Mouse (Mus musculus) MEL (cell line): ENCODE measurements around the gene Cyp2g1. TPM values are rescaled to one million over a fixed set of nuclear protein-coding genes. Genes with fewer than 3 reads are reported as not detected.

Source experiments
- DNase-seq: peaks from one replicate; pipeline ENCODE4 v3.0.0; 2011; ENCODE audit warnings: low read depth, low spot score
- H3K27ac ChIP-seq: 2 replicates; pipeline ENCODE4 v1.5.1; 2012; ENCODE audit warnings: low read depth, mild to moderate bottlenecking, control low read depth, low read length, moderate library complexity; ENCODE audit not compliant: control insufficient read depth
- H3K27me3 ChIP-seq, 2 experiments: fragments of 150-350 bp in 1 of 2; sonication (generic) in 1 of 2; 2 replicates each; pipeline ENCODE4 v1.6.1; 2012; ENCODE audit warnings: low read length in 2 of 2, mild to moderate bottlenecking in 2 of 2, improper control_type of control experiment in 1 of 2, moderate library complexity in 1 of 2; ENCODE audit not compliant: insufficient read depth in 2 of 2, control insufficient read depth in 1 of 2
- H3K36me3 ChIP-seq, 2 experiments: 2 replicates each; pipeline ENCODE4 v1.6.1; 2012 to 2014; ENCODE audit warnings: low read length in 2 of 2, improper control_type of control experiment in 1 of 2, inconsistent platforms in 1 of 2, mild to moderate bottlenecking in 1 of 2; ENCODE audit not compliant: insufficient read depth in 2 of 2, control insufficient read depth in 1 of 2
- H3K4me1 ChIP-seq, 2 experiments: fragments of 150-350 bp in 1 of 2; sonication (generic) in 1 of 2; 2 replicates each; pipeline ENCODE4 v1.6.1; 2012; ENCODE audit warnings: low read length in 2 of 2, improper control_type of control experiment in 1 of 2, mild to moderate bottlenecking in 1 of 2; ENCODE audit not compliant: insufficient read depth in 2 of 2, control insufficient read depth in 1 of 2
- H3K4me3 ChIP-seq, 2 experiments: fragments of 150-350 bp in 1 of 2; sonication (generic) in 1 of 2; 2 replicates each; pipeline ENCODE4 v1.5.1; 2012; ENCODE audit warnings: low read depth in 2 of 2, low read length in 2 of 2, mild to moderate bottlenecking in 2 of 2, moderate library complexity in 2 of 2, control low read depth in 1 of 2, improper control_type of control experiment in 1 of 2; ENCODE audit not compliant: control insufficient read depth in 1 of 2, insufficient read depth in 1 of 2
- H3K79me2 ChIP-seq: 2 replicates; pipeline ENCODE4 v1.6.1; 2012; ENCODE audit warnings: mild to moderate bottlenecking, low read length, moderate library complexity; ENCODE audit not compliant: control insufficient read depth, poor library complexity, insufficient read depth
- H3K9ac ChIP-seq: 2 replicates; pipeline ENCODE4 v1.6.1; 2012; ENCODE audit warnings: low read depth, mild to moderate bottlenecking, control low read depth, low read length, moderate library complexity; ENCODE audit not compliant: control insufficient read depth, poor library complexity, severe bottlenecking
- H3K9me3 ChIP-seq: fragments of 150-350 bp; sonication (generic); replicated peaks from 2 replicates; pipeline ENCODE4 v1.6.1; 2012; ENCODE audit warnings: mild to moderate bottlenecking, low read length, improper control_type of control experiment, moderate library complexity; ENCODE audit not compliant: insufficient read depth
- BHLHE40 ChIP-seq: IDR thresholded peaks from 2 replicates; pipeline ENCODE4 v1.6.1; 2012; ENCODE audit warnings: low read depth, mild to moderate bottlenecking, inconsistent platforms, low read length, improper control_type of control experiment, borderline replicate concordance
- CHD1 ChIP-seq: IDR thresholded peaks from 2 replicates; pipeline ENCODE4 v1.6.1; 2012; ENCODE audit warnings: low read depth, mild to moderate bottlenecking, inconsistent platforms, low read length, improper control_type of control experiment
- CHD2 ChIP-seq: IDR thresholded peaks from 2 replicates; pipeline ENCODE4 v1.6.1; 2011; ENCODE audit warnings: low read length, improper control_type of control experiment
- E2F4 ChIP-seq: IDR thresholded peaks from 2 replicates; pipeline ENCODE4 v1.6.1; 2011; ENCODE audit warnings: low read depth, low read length, improper control_type of control experiment, borderline replicate concordance
- ELF1 ChIP-seq: IDR thresholded peaks from 2 replicates; pipeline ENCODE4 v1.6.1; 2014; ENCODE audit warnings: low read depth, mild to moderate bottlenecking, inconsistent platforms, low read length, improper control_type of control experiment, moderate library complexity
- EP300 ChIP-seq, 2 experiments: IDR thresholded peaks; 2 replicates each; pipeline ENCODE4 v1.6.1; 2011; ENCODE audit warnings: improper control_type of control experiment in 2 of 2, low read length in 2 of 2, low read depth in 1 of 2, mild to moderate bottlenecking in 1 of 2
- HCFC1 ChIP-seq: IDR thresholded peaks from 2 replicates; pipeline ENCODE4 v1.6.1; 2012; ENCODE audit warnings: low read depth, mild to moderate bottlenecking, inconsistent platforms, low read length, improper control_type of control experiment, moderate library complexity
- JUND ChIP-seq: IDR thresholded peaks from 2 replicates; pipeline ENCODE4 v1.6.1; 2011; ENCODE audit warnings: low read depth, mild to moderate bottlenecking, improper control_type of control experiment, low read length
- MAFK ChIP-seq: IDR thresholded peaks from 2 replicates; pipeline ENCODE4 v1.6.1; 2011; ENCODE audit warnings: low read depth, mild to moderate bottlenecking, low read length, improper control_type of control experiment, borderline replicate concordance
- MAZ ChIP-seq: IDR thresholded peaks from 2 replicates; pipeline ENCODE4 v1.6.1; 2012; ENCODE audit warnings: low read depth, mild to moderate bottlenecking, inconsistent platforms, low read length, improper control_type of control experiment
- MYC ChIP-seq: IDR thresholded peaks from 2 replicates; pipeline ENCODE4 v1.6.1; 2011; ENCODE audit warnings: low read depth, mild to moderate bottlenecking, low read length, improper control_type of control experiment, moderate library complexity
- NELFE ChIP-seq: IDR thresholded peaks from 2 replicates; pipeline ENCODE4 v1.6.1; 2011; ENCODE audit warnings: low read depth, low read length, improper control_type of control experiment
- NRF1 ChIP-seq: IDR thresholded peaks from 2 replicates; pipeline ENCODE4 v1.6.1; 2014; ENCODE audit warnings: low read depth, mild to moderate bottlenecking, inconsistent platforms, low read length, improper control_type of control experiment, moderate library complexity; ENCODE audit not compliant: poor library complexity, insufficient read depth, severe bottlenecking
- POLR2A ChIP-seq, 2 experiments: IDR thresholded peaks; 2 replicates each; pipeline ENCODE4 v1.6.1; 2011 to 2012; ENCODE audit warnings: low read length in 2 of 2, mild to moderate bottlenecking in 2 of 2, control low read depth in 1 of 2, improper control_type of control experiment in 1 of 2, low read depth in 1 of 2, moderate library complexity in 1 of 2; ENCODE audit not compliant: control insufficient read depth in 1 of 2, insufficient read depth in 1 of 2, poor library complexity in 1 of 2
- SMC3 ChIP-seq: IDR thresholded peaks from 2 replicates; pipeline ENCODE4 v1.6.1; 2011; ENCODE audit warnings: low read depth, low read length, improper control_type of control experiment
- TAL1 ChIP-seq: IDR thresholded peaks from 2 replicates; pipeline ENCODE4 v1.6.1; 2012; ENCODE audit warnings: mild to moderate bottlenecking, inconsistent platforms, low read length, moderate library complexity, mixed read lengths
- TBP ChIP-seq: IDR thresholded peaks from 2 replicates; pipeline ENCODE4 v1.8.0; 2011; ENCODE audit warnings: low read depth, low read length, improper control_type of control experiment
- TCF12 ChIP-seq: IDR thresholded peaks from 2 replicates; pipeline ENCODE4 v1.6.1; 2014; ENCODE audit warnings: low read depth, mild to moderate bottlenecking, inconsistent platforms, low read length, improper control_type of control experiment, moderate library complexity
- USF1 ChIP-seq: IDR thresholded peaks from 2 replicates; pipeline ENCODE4 v1.6.1; 2014; ENCODE audit warnings: low read depth, mild to moderate bottlenecking, inconsistent platforms, low read length, improper control_type of control experiment, moderate library complexity
- USF2 ChIP-seq, 2 experiments: IDR thresholded peaks; 2 replicates each; pipeline ENCODE4 v1.6.1; 2011 to 2012; ENCODE audit warnings: improper control_type of control experiment in 2 of 2, low read length in 2 of 2, borderline replicate concordance in 1 of 2, inconsistent platforms in 1 of 2, low read depth in 1 of 2, mild to moderate bottlenecking in 1 of 2; ENCODE audit not compliant: insufficient read depth in 1 of 2
- ZMIZ1 ChIP-seq: IDR thresholded peaks from 2 replicates; pipeline ENCODE4 v1.6.1; 2012; ENCODE audit warnings: low read depth, mild to moderate bottlenecking, inconsistent platforms, low read length, improper control_type of control experiment, moderate library complexity
- polyA plus RNA-seq, 2 experiments: library from polyadenylated mRNA; stranded (reverse) in 1 of 2; unstranded in 1 of 2; fragments of >175 nt in 1 of 2; fragments of >200 nt in 1 of 2; gene quantifications; 2 replicates each; pipeline versions ENCODE4 v1.2.1 to v1.2.4; 2012; ENCODE audit warnings: low replicate concordance in 2 of 2, low read depth in 1 of 2; ENCODE audit not compliant: insufficient read length in 2 of 2, insufficient read depth in 1 of 2, missing spikeins in 1 of 2
- total RNA-seq: library from RNA; depleted of rRNA; stranded (reverse); fragments of 300-350 nt; gene quantifications from 2 replicates; pipeline ENCODE4 v1.2.3, GENCODE M21; 2012

The Cyp2g1 gene
- total and polyA plus RNA-seq, 3 experiments, result not detected

GRCm38 (mm10) chr7:26780510-26780909 is 28.2 kb upstream of the Cyp2g1 start:
- Histone ChIP-seq H3K4me1 (no peaks in the 10 kb centered on the region), H3K9ac (no peak overlapping the region), H3K27me3 (no peaks in the 10 kb centered on the region), H3K27ac (no peak overlapping the region), H3K36me3 (no peaks in the 10 kb centered on the region), H3K9me3 (no peaks in the 10 kb centered on the region), H3K4me3 (no peak overlapping the region), H3K79me2 (no peaks in the 10 kb centered on the region)
- no peak for DNase-seq
- TF ChIP-seq POLR2A (IDR thresholded peaks at IDR 0.05; ENCODE audit: control insufficient read depth in 1 of 2, insufficient read depth in 1 of 2, low read depth in 1 of 2, low read length in 2 of 2, poor library complexity in 1 of 2) (no peak), HCFC1 (no peak), USF1 (no peak), NELFE (no peak), MAZ (no peak), EP300 (IDR thresholded peaks at IDR 0.05; ENCODE audit: low read depth in 1 of 2, low read length in 2 of 2) (no peak)

GRCm38 (mm10) chr7:26780998-26781766 is 27.5 kb upstream of the Cyp2g1 start:
- H3K27me3 ChIP-seq, result no peaks in the 10 kb centered on the region
- no peak for DNase-seq
- H3K9me3 ChIP-seq, result no peaks in the 10 kb centered on the region
- no peak overlapping the region for H3K9ac ChIP-seq
- TF ChIP-seq ZMIZ1, result no peak
- TF ChIP-seq USF1, result no peak
- TF ChIP-seq E2F4, result no peak
- TF ChIP-seq TAL1, result no peak
- no peak for TF ChIP-seq MYC
- TF ChIP-seq BHLHE40, result no peak
- TF ChIP-seq TBP, result no peak
- no peak for TF ChIP-seq CHD2
- TF ChIP-seq JUND, result no peak
- TF ChIP-seq HCFC1, result no peak
- TF ChIP-seq SMC3, result no peak
- TF ChIP-seq USF2 (IDR thresholded peaks at IDR 0.05; ENCODE audit: borderline replicate concordance in 1 of 2, insufficient read depth in 1 of 2, low read depth in 1 of 2, low read length in 2 of 2), result no peak
- no peaks in the 10 kb centered on the region for H3K4me1 ChIP-seq
- H3K36me3 ChIP-seq, result no peaks in the 10 kb centered on the region
- no peak overlapping the region for H3K4me3 ChIP-seq
- no peak overlapping the region for H3K27ac ChIP-seq
- H3K79me2 ChIP-seq, result no peaks in the 10 kb centered on the region

DNA sequence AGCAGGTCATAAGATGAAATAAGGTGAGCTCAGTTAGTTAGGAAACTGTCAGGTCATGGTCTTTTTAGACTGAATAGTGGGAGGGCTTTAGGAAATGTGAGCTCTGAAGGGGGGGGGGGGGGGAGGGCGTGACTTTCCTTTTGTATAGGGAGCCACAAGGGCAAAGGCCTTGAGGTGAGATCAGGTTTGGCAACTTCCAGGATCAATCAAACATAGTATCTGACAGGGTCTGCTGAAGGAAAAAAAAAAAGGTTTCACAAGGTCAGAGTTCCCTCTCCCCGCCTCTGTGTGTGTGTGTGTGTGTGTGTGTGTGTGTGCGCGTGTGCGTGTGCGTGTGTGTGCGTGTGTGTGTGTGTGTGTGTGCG is 26.9 kb upstream of the Cyp2g1 start:
- H3K4me3 ChIP-seq, result no peak overlapping the region

More for the DNA sequence above, 26.9 kb upstream of the Cyp2g1 start:
- H3K9ac ChIP-seq, result no peak overlapping the region
- H3K79me2 ChIP-seq, result no peaks in the 10 kb centered on the region
- H3K9me3 ChIP-seq, result no peaks in the 10 kb centered on the region
- no peak overlapping the region for H3K27ac ChIP-seq
- no peaks in the 10 kb centered on the region for H3K27me3 ChIP-seq
- TF ChIP-seq ELF1 (no peak), TCF12 (no peak), TAL1 (no peak), CHD1 (no peak), MAFK (no peak), EP300 (IDR thresholded peaks at IDR 0.05; ENCODE audit: low read depth in 1 of 2, low read length in 2 of 2) (no peak), NRF1 (no peak)
- no peak for DNase-seq
- H3K36me3 ChIP-seq, result no peaks in the 10 kb centered on the region
- H3K4me1 ChIP-seq, result no peaks in the 10 kb centered on the region
